Mouse (Mus musculus): ENCODE measurements around the gene Olfr763. TPM values are rescaled to one million over a fixed set of nuclear protein-coding genes. Genes with fewer than 3 reads are reported as not detected.
"Not testable (repeated sequence)": the region's sequence is repeated elsewhere in the genome, so short reads cannot be mapped to it uniquely, and the experiment has no call there.

Olfr763 gene
- total RNA-seq, 2 experiments from 2014 or later: not detected

- no peak for DNase-seq (ENCODE audit: low spot score)
Measured at GRCm38 (mm10) chr10:129039796-129040195, 29.2 kb downstream of the Olfr763 start, which contains the start of gene Olfr764-ps1. Olfr764-ps1 (minus strand) TSS chr10:129039896.

DNA sequence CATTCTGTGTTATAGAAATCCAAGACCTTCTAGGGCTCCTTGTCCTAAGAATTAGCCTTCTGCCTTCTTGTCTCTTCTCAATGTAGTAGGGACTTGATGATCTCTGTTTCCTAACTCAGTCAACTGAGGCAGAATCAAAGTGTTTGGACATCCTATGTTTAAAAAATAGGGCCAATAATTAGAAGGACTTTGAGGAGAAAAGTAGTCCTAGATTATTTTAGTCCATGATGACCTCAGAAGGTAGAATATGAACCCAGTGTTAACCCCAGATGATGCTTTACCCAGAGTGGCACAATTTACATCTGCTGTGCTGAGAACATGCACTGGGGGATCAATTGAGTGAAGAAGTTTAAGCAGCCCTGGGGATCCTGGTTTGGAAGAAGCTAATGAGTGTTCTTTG, 39.3 kb downstream of the Olfr763 start, which contains the start of gene Olfr765:
Gene Olfr765, minus strand, starts transcription at position 101 of the 400 bp plus-strand sequence.
- DNase-seq (ENCODE audit: low spot score): not testable (repeated sequence)

Other genes with a start within 250 kb of the Olfr763 start
- gene Mmp19, start 219.9 kb upstream of the Olfr763 start, total RNA-seq (2021): 1 to 10 TPM; 1.1 to 1.9 TPM
- 10 to 100 TPM; 20.8 to 25.4 TPM for gene Dnajc14, start 206.7 kb upstream of the Olfr763 start, total RNA-seq (2021)
- gene Tmem198b, start 206.4 kb upstream of the Olfr763 start, total RNA-seq (2021): 1 to 10 TPM; 2.1 to 2.3 TPM
- 10 to 100 TPM; 26.1 to 30.7 TPM for gene Sarnp, start 193.5 kb upstream of the Olfr763 start, total RNA-seq (2021)
- gene Ormdl2, start 189.1 kb upstream of the Olfr763 start, total RNA-seq (2021): 1 to 10 TPM; 3.1 to 3.8 TPM
- gene Gdf11, start 119.1 kb upstream of the Olfr763 start, total RNA-seq (2021): 1 to 10 TPM; 2.8 to 8.0 TPM
- 100 to 1,000 TPM; 101 to 160 TPM for gene Cd63, start 109.8 kb upstream of the Olfr763 start, total RNA-seq (2021)
- gene Rdh5, start 87.9 kb upstream of the Olfr763 start, total RNA-seq (2021): 1 to 10 TPM; 3.1 to 3.9 TPM
- gene Bloc1s1, start 86.8 kb upstream of the Olfr763 start, total RNA-seq (2021): 100 to 1,000 TPM; 153 to 154 TPM
- 10 to 100 TPM; 40.4 to 60.8 TPM for gene Itga7, start 77.0 kb upstream of the Olfr763 start, total RNA-seq (2021)
- under 1 TPM in 1 of 2 experiments, not detected in 1; 0.24 TPM for gene Mettl7b, start 49.8 kb upstream of the Olfr763 start, total RNA-seq (2021)
- gene Olfr9, start 21.4 kb upstream of the Olfr763 start, total RNA-seq (2021): not detected
- gene Olfr764-ps1, start 29.1 kb downstream of the Olfr763 start, total RNA-seq (2021): not detected
- not detected for gene Olfr765, start 39.2 kb downstream of the Olfr763 start, total RNA-seq (2021)
- gene Olfr766-ps1, start 58.2 kb downstream of the Olfr763 start, total RNA-seq (2021): not detected
- not detected for gene Olfr767, start 72.1 kb downstream of the Olfr763 start, total RNA-seq (2021)
- not detected for gene Olfr768, start 88.6 kb downstream of the Olfr763 start, total RNA-seq (2021)
- not detected for gene Olfr769, start 107.1 kb downstream of the Olfr763 start, total RNA-seq (2021)
- gene Olfr770, start 128.2 kb downstream of the Olfr763 start, total RNA-seq (2021): not detected
- not detected for gene Olfr771, start 154.0 kb downstream of the Olfr763 start, total RNA-seq (2021)
- not detected for gene Olfr772, start 167.1 kb downstream of the Olfr763 start, total RNA-seq (2021)
- gene Olfr773, start 176.6 kb downstream of the Olfr763 start, total RNA-seq (2021): not detected
- not detected for gene Olfr774, start 225.4 kb downstream of the Olfr763 start, total RNA-seq (2021)
- gene Olfr775, start 237.6 kb downstream of the Olfr763 start, total RNA-seq (2021): not detected
- not detected for gene Olfr776, start 248.3 kb downstream of the Olfr763 start, total RNA-seq (2021)